In the genomic region with DNA sequence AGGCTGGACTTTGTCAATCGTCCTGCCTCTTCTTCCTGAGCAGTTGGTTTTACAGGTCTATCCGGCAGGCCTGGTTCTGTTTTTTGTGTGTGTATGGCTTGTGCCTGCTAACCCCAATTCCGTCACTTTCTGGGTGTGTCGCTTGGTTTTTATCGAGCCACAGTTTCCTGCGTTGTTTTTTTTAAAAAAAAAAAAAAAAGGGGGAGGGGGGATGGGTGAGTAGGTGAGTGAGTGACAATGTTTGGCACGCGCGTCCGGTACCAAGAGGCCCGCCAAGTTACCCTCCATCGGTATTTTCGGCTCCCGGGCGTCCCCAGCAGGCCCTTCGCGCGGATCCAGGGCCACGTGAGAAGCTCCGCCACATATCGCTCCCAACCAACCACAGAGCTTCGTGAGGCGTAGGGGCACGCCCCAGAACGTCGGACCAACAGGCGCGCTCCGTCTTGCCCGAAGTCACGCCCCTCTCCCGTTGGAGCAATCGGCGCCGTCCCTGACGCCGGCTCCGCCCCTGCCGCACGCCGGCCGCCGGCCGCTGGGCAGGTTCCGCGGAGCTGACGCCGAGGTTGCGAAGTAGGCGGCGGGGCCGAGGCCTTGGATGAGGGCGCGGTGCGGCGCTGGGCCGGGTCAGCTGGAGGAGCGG, we compare ENCODE assay signal across 8 mouse cellular contexts. TPM values are rescaled to one million over a fixed set of nuclear protein-coding genes. Genes with fewer than 3 reads are reported as not detected.
A peak's percentile ranks its signal among the peaks of the same experiment; 100 is the strongest.
DNase-seq lines count a peak whose midpoint lies in the region; ATAC-seq lines count a peak whose summit lies in the region.

Tatdn2 (plus strand) TSS at position 469 of the 640 bp plus-strand sequence.

- peak; percentile 94 to 96 for DNase-seq in B cell, adult 2 months
- DNase-seq in brain, adult 2 months (ENCODE audit: low read depth, low spot score) = peak; percentile 100
- DNase-seq in heart, embryonic 10.5 days (ENCODE audit: low spot score) = peak; percentile 99
- DNase-seq in liver = peak; percentile 98
- peak; percentile 96 to 97 for DNase-seq in spleen, postnatal 4 days (ENCODE audit: low spot score in 2 of 2)

- peak within 1 kb of the TSS; percentile 98 for H3K4me2 ChIP-seq in kidney, embryonic 15.5 days

- ATAC-seq in erythroblast, adult 5-6 weeks (replicated peaks; ENCODE audit: low FRiP score, poor library complexity, severe bottlenecking) = peak; percentile 92
- ATAC-seq in kidney, embryonic 15.5 days (replicated peaks; ENCODE audit: low FRiP score) = peak; percentile 99
- ATAC-seq in monocyte, adult 5-6 weeks (replicated peaks; ENCODE audit: insufficient number of reproducible peaks, low FRiP score, low TSS enrichment, poor library complexity, severe bottlenecking) = peak; percentile 92

- H3K9ac ChIP-seq in kidney, embryonic 15.5 days = peak within 1 kb of the TSS; percentile 87

- peaks cover 54% of the 10 kb centered on the region for H3K4me1 ChIP-seq in heart, embryonic 10.5 days
- peaks cover 46% of the 10 kb centered on the region for H3K4me1 ChIP-seq in kidney, embryonic 15.5 days

- H3K27me3 ChIP-seq in heart, embryonic 10.5 days (ENCODE audit: insufficient read depth, poor library complexity, severe bottlenecking) = no peaks in the 10 kb centered on the region
- H3K27me3 ChIP-seq in kidney, embryonic 15.5 days = no peaks in the 10 kb centered on the region

- under 1% methylated on average over 58 of the region's 58 CpGs for WGBS in heart, embryonic 10.5 days
- WGBS in kidney, embryonic 15.5 days = under 1% methylated on average over 58 of the region's 58 CpGs

- H3K4me3 ChIP-seq in heart, embryonic 10.5 days = peak within 1 kb of the TSS; percentile 95
- peak within 1 kb of the TSS; percentile 89 for H3K4me3 ChIP-seq in kidney, embryonic 15.5 days (replicated peaks)

- no peaks in the 10 kb centered on the region for H3K9me3 ChIP-seq in heart, embryonic 10.5 days
- no peaks in the 10 kb centered on the region for H3K9me3 ChIP-seq in kidney, embryonic 15.5 days (replicated peaks)

- peak within 1 kb of the TSS; percentile 95 for H3K27ac ChIP-seq in heart, embryonic 10.5 days
- peak within 1 kb of the TSS; percentile 93 for H3K27ac ChIP-seq in kidney, embryonic 15.5 days

- peaks cover 32% of the 10 kb centered on the region for H3K36me3 ChIP-seq in heart, embryonic 10.5 days
- peaks cover 22% of the 10 kb centered on the region for H3K36me3 ChIP-seq in kidney, embryonic 15.5 days

RNA-seq across cellular contexts. Expression of gene Tatdn2, which starts in this region (rescaled TPM):
- 2.9 and 22.8 TPM in 2 replicates for total RNA-seq in erythroblast, adult 5-6 weeks (2015; ENCODE audit: low replicate concordance)
- 36.4 and 49.5 TPM in 2 replicates for total RNA-seq in erythroblast, adult 5-6 weeks (2017; ENCODE audit: low replicate concordance)
- polyA plus RNA-seq in heart, embryonic 10.5 days (2016; fragmentation: Nextera tagmentation; extraction: Ambion mirVana) = 0.70 and 0.84 TPM in 2 replicates
- polyA plus RNA-seq in kidney, embryonic 15.5 days (2015; fragmentation: Nextera tagmentation; extraction: Ambion mirVana) = 0.49 and 0.77 TPM in 2 replicates
- total RNA-seq in monocyte, adult 5-6 weeks (2017) = 306 to 404 TPM (median 339 TPM) in 3 replicates

Comparison
In these comparisons a context has a peak if more than half of its experiments do, and no peak if none do; other contexts are left out.
1. Peak in every context shown above with its lines: DNase-seq, ATAC-seq, H3K4me3 ChIP-seq and H3K27ac ChIP-seq.
2. Peak in DNase-seq, H3K4me3 ChIP-seq and H3K27ac ChIP-seq in heart, embryonic 10.5 days; RNA of the gene not detected or under 1 TPM.
3. Peak in ATAC-seq, H3K4me3 ChIP-seq, H3K27ac ChIP-seq, H3K9ac ChIP-seq and H3K4me2 ChIP-seq in kidney, embryonic 15.5 days; RNA of the gene not detected or under 1 TPM.